Mouse (Mus musculus) liver, embryonic 15.5 days (tissue): Measurements from ENCODE around the gene Myo1b. TPM values are rescaled to one million over a fixed set of nuclear protein-coding genes. Genes with fewer than 3 reads are reported as not detected.

ENCODE experiments used
- ATAC-seq: fragments of 200-750 bp; cut with Nextera tagmentation; 2 replicates; pipeline ENCODE4 v1.8.0; 2017; ENCODE audit warnings: moderate number of reproducible peaks, mild to moderate bottlenecking, moderate library complexity; ENCODE audit not compliant: insufficient read depth
- H3K27ac ChIP-seq: fragments of 300-500 bp; sonication (generic); replicated peaks from 2 replicates; pipeline ENCODE4 v1.5.1; 2015; ENCODE audit warnings: mild to moderate bottlenecking, inconsistent platforms
- H3K27me3 ChIP-seq: fragments of 300-500 bp; sonication (generic); 2 replicates; pipeline ENCODE4 v1.6.1; 2015; ENCODE audit warnings: mild to moderate bottlenecking, inconsistent platforms
- H3K36me3 ChIP-seq: fragments of 300-500 bp; sonication (generic); replicated peaks from 2 replicates; pipeline ENCODE4 v1.6.1; 2015; ENCODE audit warnings: moderate library complexity, mild to moderate bottlenecking, inconsistent platforms
- H3K4me1 ChIP-seq: fragments of 300-500 bp; sonication (generic); replicated peaks from 2 replicates; pipeline ENCODE4 v1.6.1; 2015; ENCODE audit warnings: inconsistent platforms
- H3K4me2 ChIP-seq: fragments of 300-500 bp; sonication (generic); 2 replicates; pipeline ENCODE4 v1.6.1; 2015; ENCODE audit warnings: moderate library complexity, mild to moderate bottlenecking, inconsistent platforms
- H3K4me3 ChIP-seq: fragments of 300-500 bp; sonication (generic); replicated peaks from 2 replicates; pipeline ENCODE4 v1.5.1; 2015; ENCODE audit warnings: mild to moderate bottlenecking, inconsistent platforms
- H3K9ac ChIP-seq: fragments of 300-500 bp; sonication (generic); 2 replicates; pipeline ENCODE4 v1.6.1; 2015; ENCODE audit warnings: moderate library complexity, mild to moderate bottlenecking, inconsistent platforms
- H3K9me3 ChIP-seq: fragments of 300-500 bp; sonication (generic); replicated peaks from 2 replicates; pipeline ENCODE4 v1.6.1; 2016; ENCODE audit warnings: inconsistent platforms
- WGBS: fragments of 180-500 bp; shearing (Covaris S2); methylation state at CpG from one replicate; pipeline ENCODE4 v1.1.7; 2015; ENCODE audit warnings: mixed read lengths; ENCODE audit not compliant: insufficient replicate concordance; 5-methylcytosine and 5-hydroxymethylcytosine counted together
- polyA plus RNA-seq: library from polyadenylated mRNA; unstranded; fragments of >200 nt; fragmentation: Nextera tagmentation; extraction: Ambion mirVana; gene quantifications from 2 replicates; pipeline ENCODE4 v1.2.1, GENCODE M21; 2015

Gene Myo1b
- polyA plus RNA-seq, 1 experiment from 2014 or later: 8.1 TPM

DNA sequence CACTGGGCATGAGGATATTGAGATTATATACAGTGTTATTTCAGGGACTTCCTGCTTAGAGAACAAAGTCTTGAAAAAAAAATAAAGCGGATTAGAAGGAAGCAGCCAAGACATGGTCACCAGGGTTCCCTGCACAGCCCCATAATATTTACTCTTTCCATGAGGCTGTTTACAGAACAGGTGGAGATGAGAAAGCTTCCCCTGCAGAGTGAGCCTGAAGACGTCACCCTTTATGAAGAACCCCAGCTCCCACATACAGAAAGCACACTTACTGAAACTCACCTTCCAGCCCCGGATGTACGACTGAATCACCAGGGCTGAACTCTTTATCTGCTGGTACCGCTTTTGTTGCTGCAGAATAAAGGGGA, 145.4 kb downstream of the Myo1b start:
- H3K9ac ChIP-seq: no peak overlapping the region
- H3K9me3 ChIP-seq: no peaks in the 10 kb centered on the region
- no peaks in the 10 kb centered on the region for H3K4me1 ChIP-seq
- no peaks in the 10 kb centered on the region for H3K27me3 ChIP-seq
- no peak overlapping the region for H3K4me3 ChIP-seq
- no peak for ATAC-seq
- no peak overlapping the region for H3K27ac ChIP-seq
- no peak overlapping the region for H3K4me2 ChIP-seq
- WGBS: 80% methylated on average over 5 of the region's 5 CpGs
- H3K36me3 ChIP-seq: peaks cover 5% of the 10 kb centered on the region; the same call in 1 of the 2 replicates

DNA sequence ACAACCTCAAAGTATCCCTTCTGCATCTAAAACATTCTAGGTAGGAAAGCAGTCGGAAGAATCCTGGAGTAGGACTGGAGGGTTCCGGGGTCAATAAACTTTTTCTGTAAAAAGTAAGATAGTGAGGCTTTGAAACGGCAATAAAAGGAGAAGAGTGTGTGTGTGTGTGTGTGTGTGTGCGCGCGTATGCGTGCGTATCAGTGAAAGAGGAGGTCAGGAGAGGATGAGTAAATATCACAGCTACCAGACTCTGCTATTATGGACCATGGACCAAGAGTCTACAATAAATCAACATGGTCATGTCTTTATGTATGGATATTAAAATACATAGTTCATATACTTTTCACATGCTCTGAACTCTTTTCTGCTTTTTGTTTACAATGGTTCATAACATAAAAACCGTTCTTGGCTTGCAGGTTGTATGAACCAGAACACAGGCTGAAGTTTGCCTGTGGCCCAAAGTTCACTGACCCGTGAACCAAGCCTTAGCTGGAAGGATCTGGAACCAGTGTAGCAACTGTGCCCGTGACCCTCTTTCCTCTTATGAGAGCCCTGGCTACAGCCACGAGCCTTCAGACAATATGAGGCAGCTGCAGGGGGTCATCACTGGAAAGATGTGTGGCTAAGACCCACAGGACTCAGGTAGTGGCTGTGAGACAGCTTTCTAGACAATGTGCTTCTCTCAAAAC, 145.9 kb downstream of the Myo1b start:
- WGBS: 71% methylated on average over 12 of the region's 12 CpGs
- no peak overlapping the region for H3K4me3 ChIP-seq
- no peak overlapping the region for H3K9ac ChIP-seq
- H3K27me3 ChIP-seq: no peaks in the 10 kb centered on the region
- H3K4me1 ChIP-seq: no peaks in the 10 kb centered on the region
- H3K27ac ChIP-seq: no peak overlapping the region
- no peak for ATAC-seq
- H3K36me3 ChIP-seq: 0 out of 2 replicates have a peak, but pooled peaks cover 4% of the 10 kb centered on the region
- H3K4me2 ChIP-seq: no peak overlapping the region
- H3K9me3 ChIP-seq: no peaks in the 10 kb centered on the region

DNA sequence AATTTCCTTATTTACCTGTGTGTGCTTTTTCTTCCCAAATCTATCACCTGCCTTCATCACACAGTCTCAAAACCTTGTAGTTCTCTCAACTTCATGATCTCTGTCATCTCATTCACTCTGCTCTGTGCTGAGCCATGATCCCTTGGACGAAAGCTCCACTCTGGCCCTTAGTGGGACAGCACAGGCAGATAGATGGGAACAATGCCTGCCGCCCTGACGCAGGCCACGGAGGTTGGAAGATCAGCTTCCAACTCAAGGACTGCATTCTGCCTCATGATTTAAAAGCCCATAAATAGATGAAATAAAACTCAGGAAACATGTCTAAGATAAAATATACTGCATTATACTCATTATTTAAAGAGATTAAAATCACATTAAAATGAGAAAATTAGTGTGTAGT, 149.6 kb downstream of the Myo1b start:
- H3K4me1 ChIP-seq: no peaks in the 10 kb centered on the region
- H3K9me3 ChIP-seq: no peaks in the 10 kb centered on the region
- WGBS: 68% methylated on average over 4 of the region's 4 CpGs
- ATAC-seq: no peak
- H3K4me3 ChIP-seq: no peak overlapping the region
- no peaks in the 10 kb centered on the region for H3K27me3 ChIP-seq
- no peak overlapping the region for H3K4me2 ChIP-seq
- no peak overlapping the region for H3K9ac ChIP-seq
- H3K27ac ChIP-seq: no peak overlapping the region
- 0 out of 2 replicates have a peak, but pooled peaks cover 8% of the 10 kb centered on the region for H3K36me3 ChIP-seq

DNA sequence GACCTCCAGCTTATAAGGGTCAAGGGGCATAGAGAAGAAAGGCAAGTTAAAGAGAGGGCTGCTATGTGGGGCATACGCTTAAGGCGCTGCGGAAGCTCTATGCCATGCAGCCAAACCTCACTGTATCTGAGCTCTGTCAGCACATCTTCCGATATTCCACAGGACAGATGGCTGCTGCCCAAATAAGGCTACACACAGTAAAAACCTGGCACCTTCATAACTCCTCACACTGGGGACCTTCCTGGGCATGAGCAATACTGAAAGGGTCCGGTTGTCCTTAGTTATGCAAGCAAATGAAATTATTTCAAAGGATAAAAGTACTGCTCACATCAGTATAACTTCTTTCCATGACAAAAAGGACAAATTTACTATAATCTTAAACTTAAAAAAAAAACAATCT, 150.7 kb downstream of the Myo1b start:
- Histone ChIP-seq H3K4me3 (no peak overlapping the region), H3K4me2 (no peak overlapping the region), H3K9me3 (no peaks in the 10 kb centered on the region), H3K9ac (no peak overlapping the region), H3K27me3 (no peaks in the 10 kb centered on the region), H3K36me3 (0 out of 2 replicates have a peak, but pooled peaks cover 8% of the 10 kb centered on the region), H3K27ac (no peak overlapping the region), H3K4me1 (no peaks in the 10 kb centered on the region)
- ATAC-seq: no peak
- WGBS: 78% methylated on average over 5 of the region's 5 CpGs

DNA sequence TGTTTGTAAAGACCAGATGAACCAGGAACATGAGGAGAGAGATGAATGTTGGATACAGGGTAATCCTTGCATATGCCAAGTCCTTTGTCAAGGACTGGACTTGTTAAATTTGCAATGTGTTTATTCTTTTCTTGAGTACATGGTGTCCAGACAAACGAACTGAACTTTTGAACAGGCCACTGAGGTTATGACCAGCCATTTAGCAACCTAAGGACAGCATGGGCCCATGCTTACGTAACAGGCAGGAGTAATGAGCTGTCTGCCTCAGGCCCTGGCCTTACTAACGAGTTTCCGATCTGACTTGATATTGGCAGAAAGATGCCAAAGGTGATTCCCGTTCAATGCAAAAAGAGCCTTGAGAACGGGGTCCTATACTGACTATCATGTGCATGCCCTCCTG, 156.2 kb downstream of the Myo1b start:
- H3K36me3 ChIP-seq: 0 out of 2 replicates have a peak, but pooled peaks cover 8% of the 10 kb centered on the region

DNA sequence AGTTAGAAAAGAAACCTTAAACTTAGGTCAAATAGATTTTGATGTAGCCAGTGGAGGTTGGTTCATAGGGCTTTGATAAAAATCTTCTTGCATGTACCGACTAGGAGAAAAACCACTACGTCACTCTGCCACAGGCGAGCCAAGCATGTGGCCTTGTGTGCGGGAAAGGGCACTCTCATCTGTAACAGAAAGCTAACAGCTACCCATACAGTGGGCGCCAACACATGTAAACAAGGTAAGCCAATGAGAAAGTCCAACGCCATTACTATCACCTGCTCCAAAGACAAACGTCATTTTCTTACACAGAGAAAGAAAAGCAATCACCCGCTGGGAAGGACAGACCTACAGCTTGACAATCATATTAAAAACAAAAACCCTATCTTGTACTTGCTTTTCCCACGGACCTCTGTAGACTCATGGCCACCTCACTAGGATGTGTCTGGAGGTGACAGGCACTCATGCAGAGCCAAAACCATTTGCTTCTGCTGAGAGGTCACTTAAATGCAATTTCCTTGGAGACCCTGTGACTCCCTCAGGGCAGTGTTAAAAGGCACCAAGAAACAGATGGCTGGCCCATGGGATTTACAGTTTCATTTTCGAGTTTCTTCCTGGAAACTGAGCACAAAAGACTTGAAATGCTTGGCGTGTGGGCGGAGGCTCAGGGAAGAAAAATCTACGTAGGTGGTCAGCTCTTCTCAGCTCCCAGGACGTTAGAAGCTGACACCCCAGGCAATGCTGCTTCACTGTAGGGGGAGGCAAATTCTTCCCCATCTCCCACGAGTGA, 157.4 kb downstream of the Myo1b start:
- H3K9ac ChIP-seq: no peak overlapping the region
- no peaks in the 10 kb centered on the region for H3K27me3 ChIP-seq
- H3K27ac ChIP-seq: no peak overlapping the region
- H3K9me3 ChIP-seq: no peaks in the 10 kb centered on the region
- no peaks in the 10 kb centered on the region for H3K4me1 ChIP-seq
- ATAC-seq: no peak
- 0 out of 2 replicates have a peak, but pooled peaks cover 8% of the 10 kb centered on the region for H3K36me3 ChIP-seq
- H3K4me2 ChIP-seq: no peak overlapping the region
- 62% methylated on average over 15 of the region's 15 CpGs for WGBS
- H3K4me3 ChIP-seq: no peak overlapping the region

More for the DNA sequence above, 156.2 kb downstream of the Myo1b start:
- H3K4me3 ChIP-seq: no peak overlapping the region
- H3K4me1 ChIP-seq: no peaks in the 10 kb centered on the region
- H3K9me3 ChIP-seq: no peaks in the 10 kb centered on the region
- 70% methylated on average over 6 of the region's 6 CpGs for WGBS
- H3K9ac ChIP-seq: no peak overlapping the region
- no peak overlapping the region for H3K27ac ChIP-seq
- no peak for ATAC-seq
- H3K27me3 ChIP-seq: no peaks in the 10 kb centered on the region
- no peak overlapping the region for H3K4me2 ChIP-seq

DNA sequence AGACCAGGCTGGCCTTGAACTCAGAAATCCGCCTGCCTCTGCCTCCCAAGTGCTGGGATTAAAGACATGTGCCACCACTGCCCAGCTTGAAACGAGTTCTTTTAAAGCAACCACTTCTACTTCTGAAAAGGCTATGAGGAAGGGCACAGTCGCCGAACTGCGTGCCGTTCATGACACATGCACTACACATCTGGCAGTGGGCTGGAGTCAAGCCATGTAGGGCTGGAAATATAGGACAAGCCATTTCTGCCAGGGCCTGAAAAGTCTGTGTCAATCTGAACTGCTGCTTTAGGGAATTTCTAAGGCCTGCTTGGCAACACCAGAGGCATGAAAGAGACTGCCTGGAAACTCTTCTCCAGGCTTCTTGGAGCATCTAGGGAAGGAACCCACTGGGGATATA, 162.2 kb downstream of the Myo1b start:
- no peak overlapping the region for H3K9ac ChIP-seq
- H3K4me3 ChIP-seq: no peak overlapping the region
- ATAC-seq: no peak
- no peaks in the 10 kb centered on the region for H3K27me3 ChIP-seq
- no peaks in the 10 kb centered on the region for H3K36me3 ChIP-seq
- no peak overlapping the region for H3K4me2 ChIP-seq
- WGBS: 70% methylated on average over 6 of the region's 6 CpGs
- H3K9me3 ChIP-seq: no peaks in the 10 kb centered on the region
- no peak overlapping the region for H3K27ac ChIP-seq
- no peaks in the 10 kb centered on the region for H3K4me1 ChIP-seq

DNA sequence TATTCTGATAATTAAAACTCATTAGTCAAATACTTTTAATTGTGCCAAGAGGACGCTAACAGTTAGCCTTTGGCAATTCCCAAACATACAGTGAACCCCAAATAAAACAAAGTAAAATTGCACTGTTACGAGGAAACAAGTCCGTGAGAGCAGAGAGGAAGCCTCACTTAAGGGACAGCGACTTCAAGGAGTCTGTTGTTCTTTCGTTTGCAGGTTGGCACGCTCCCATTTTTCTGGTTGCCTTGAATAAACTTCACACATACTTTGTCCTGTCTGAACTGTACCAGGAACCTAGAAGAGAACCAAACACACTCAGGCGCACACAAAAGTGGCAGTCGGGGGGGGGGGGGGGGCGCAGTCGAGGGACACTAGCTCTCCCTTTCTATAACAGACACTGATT, 164.9 kb downstream of the Myo1b start:
- Histone ChIP-seq H3K9ac (no peak overlapping the region), H3K9me3 (no peaks in the 10 kb centered on the region), H3K27me3 (no peaks in the 10 kb centered on the region), H3K4me3 (no peak overlapping the region), H3K4me1 (no peaks in the 10 kb centered on the region), H3K27ac (no peak overlapping the region), H3K36me3 (no peaks in the 10 kb centered on the region), H3K4me2 (no peak overlapping the region)
- 68% methylated on average over 10 of the region's 10 CpGs for WGBS
- ATAC-seq: no peak

DNA sequence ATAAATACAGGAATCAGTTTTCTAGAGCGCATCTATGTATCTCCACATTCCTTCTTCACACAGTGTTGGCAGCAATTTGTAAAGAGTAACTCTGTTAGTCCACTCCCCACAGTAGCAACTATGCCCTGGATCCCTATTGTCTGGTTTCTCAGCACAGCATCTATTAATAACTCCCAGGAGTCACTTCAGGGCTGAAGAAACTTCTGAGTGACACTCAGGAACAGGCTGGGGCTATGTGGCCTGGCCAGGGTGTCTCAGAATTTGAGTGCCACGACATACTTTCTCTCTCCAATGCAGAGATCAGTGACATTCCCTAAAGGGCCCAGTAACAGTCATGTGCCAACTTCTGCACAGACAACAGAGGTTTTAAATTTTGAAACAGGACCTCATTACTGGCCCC, 167.6 kb downstream of the Myo1b start:
- WGBS: 64% methylated on average over 2 of the region's 2 CpGs
- Histone ChIP-seq H3K27me3 (no peaks in the 10 kb centered on the region), H3K27ac (no peak overlapping the region), H3K4me1 (no peaks in the 10 kb centered on the region), H3K9me3 (no peaks in the 10 kb centered on the region), H3K4me2 (no peak overlapping the region), H3K36me3 (no peaks in the 10 kb centered on the region), H3K4me3 (no peak overlapping the region), H3K9ac (no peak overlapping the region)
- ATAC-seq: no peak

DNA sequence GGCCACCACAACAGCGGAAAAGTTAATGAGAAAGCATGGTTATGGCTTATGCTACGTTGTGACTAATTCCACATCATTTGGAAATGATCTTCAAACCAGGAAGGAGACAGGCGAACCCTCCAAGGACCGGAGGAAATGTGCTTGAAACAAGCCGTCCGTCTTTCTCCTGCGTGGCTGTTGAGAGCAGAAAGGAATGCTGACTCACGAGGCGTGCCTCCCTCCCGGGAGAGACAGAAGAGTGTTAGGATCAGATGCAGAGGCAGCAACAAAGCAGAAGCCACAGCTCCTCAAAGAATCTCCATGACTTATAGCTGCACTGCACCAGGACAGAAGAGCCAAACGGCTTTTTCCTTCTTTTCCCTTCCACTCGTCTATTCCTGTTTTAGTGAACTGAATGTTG, 168.4 kb downstream of the Myo1b start:
- Histone ChIP-seq H3K4me3 (no peak overlapping the region), H3K36me3 (no peaks in the 10 kb centered on the region), H3K9ac (no peak overlapping the region), H3K4me1 (no peaks in the 10 kb centered on the region), H3K27ac (no peak overlapping the region), H3K4me2 (no peak overlapping the region), H3K9me3 (no peaks in the 10 kb centered on the region), H3K27me3 (no peaks in the 10 kb centered on the region)
- no peak for ATAC-seq
- WGBS: 19% methylated on average over 12 of the region's 12 CpGs

DNA sequence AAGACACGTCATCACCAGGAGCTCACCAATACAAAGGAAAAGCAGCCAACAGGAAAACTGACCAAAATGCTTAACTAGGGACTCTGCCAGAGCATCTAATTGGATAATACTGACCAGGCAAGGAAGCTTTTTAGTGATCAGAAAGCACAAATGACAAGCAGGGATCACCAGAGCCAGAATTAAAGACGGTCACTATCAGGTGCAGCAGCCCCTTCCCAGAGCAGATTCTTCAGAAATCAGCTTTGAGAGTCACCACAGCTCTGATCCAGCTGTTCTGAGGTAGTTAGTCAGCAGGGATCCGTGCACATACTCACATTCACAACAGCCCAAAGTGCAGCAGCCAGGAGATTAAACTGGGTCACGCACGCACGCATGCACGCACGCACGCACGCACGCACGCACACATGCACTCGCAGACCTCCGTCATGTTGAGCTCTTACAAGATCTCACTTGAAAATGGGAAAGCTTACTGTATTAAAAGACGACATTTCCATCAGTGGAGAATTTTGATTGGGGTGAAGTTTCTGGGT, 169.1 kb downstream of the Myo1b start:
- WGBS: 84% methylated on average over 15 of the region's 15 CpGs
- H3K27ac ChIP-seq: no peak overlapping the region
- no peak for ATAC-seq
- H3K27me3 ChIP-seq: no peaks in the 10 kb centered on the region
- H3K4me3 ChIP-seq: no peak overlapping the region
- H3K9ac ChIP-seq: no peak overlapping the region
- no peaks in the 10 kb centered on the region for H3K4me1 ChIP-seq
- H3K4me2 ChIP-seq: no peak overlapping the region
- no peaks in the 10 kb centered on the region for H3K36me3 ChIP-seq
- H3K9me3 ChIP-seq: no peaks in the 10 kb centered on the region
